Mouse (Mus musculus) forebrain, embryonic 10.5 days (tissue): ENCODE results near the gene Htra2. TPM values are rescaled to one million over a fixed set of nuclear protein-coding genes. Genes with fewer than 3 reads are reported as not detected.

Experiments used
- DNase-seq: peaks from one replicate; pipeline ENCODE4 v3.0.0-alpha.2; 2017; ENCODE audit warnings: low spot score; ENCODE audit errors: extremely low spot score
- H3K27ac ChIP-seq: fragments of 300-500 bp; sonication (generic); 2 replicates; pipeline ENCODE4 v1.5.1; 2016; ENCODE audit warnings: mild to moderate bottlenecking
- H3K27me3 ChIP-seq: fragments of 300-500 bp; sonication (generic); 2 replicates; pipeline ENCODE4 v1.6.1; 2016; ENCODE audit warnings: mild to moderate bottlenecking; ENCODE audit not compliant: poor library complexity, severe bottlenecking
- H3K36me3 ChIP-seq: fragments of 300-500 bp; sonication (generic); replicated peaks from 2 replicates; pipeline ENCODE4 v1.6.1; 2016; ENCODE audit warnings: mild to moderate bottlenecking, moderate library complexity
- H3K4me1 ChIP-seq: fragments of 300-500 bp; sonication (generic); 2 replicates; pipeline ENCODE4 v1.6.1; 2016
- H3K4me3 ChIP-seq: fragments of 300-500 bp; sonication (generic); 2 replicates; pipeline ENCODE4 v1.5.1; 2016; ENCODE audit warnings: mild to moderate bottlenecking, moderate library complexity
- H3K9me3 ChIP-seq: fragments of 300-500 bp; sonication (generic); 2 replicates; pipeline ENCODE4 v1.6.1; 2016; ENCODE audit warnings: mild to moderate bottlenecking, moderate library complexity
- WGBS: fragments of 180-500 bp; shearing (Covaris S2); methylation state at CpG from one replicate; pipeline ENCODE4 v1.1.7; 2016; 5-methylcytosine and 5-hydroxymethylcytosine counted together
- polyA plus RNA-seq: library from polyadenylated mRNA; unstranded; fragments of >200 nt; fragmentation: Nextera tagmentation; extraction: Ambion mirVana; gene quantifications from 2 replicates; pipeline ENCODE4 v1.2.1, GENCODE M21; 2016

The Htra2 gene
- polyA plus RNA-seq, 1 experiment from 2014 or later, result 78.1 TPM

GRCm38 (mm10) chr6:83023008-83023407 lies 32.1 kb downstream of the Htra2 start:
- Histone ChIP-seq H3K4me3 (no peak overlapping the region), H3K9me3 (no peaks in the 10 kb centered on the region), H3K4me1 (peaks cover 6% of the 10 kb centered on the region), H3K27me3 (peaks cover 11% of the 10 kb centered on the region), H3K36me3 (no peaks in the 10 kb centered on the region), H3K27ac (no peak overlapping the region)
- WGBS, result 86% methylated on average over 9 of the region's 9 CpGs
- no peak for DNase-seq

- Histone ChIP-seq H3K4me3 (no peak overlapping the region), H3K27me3 (no peaks in the 10 kb centered on the region; the same call in 1 of the 2 replicates), H3K9me3 (no peaks in the 10 kb centered on the region), H3K4me1 (no peaks in the 10 kb centered on the region), H3K27ac (no peak overlapping the region), H3K36me3 (no peaks in the 10 kb centered on the region)
- no peak for DNase-seq
- 86% methylated on average over 4 of the region's 4 CpGs for WGBS
Observed at GRCm38 (mm10) chr6:83020836-83021593, 34.1 kb downstream of the Htra2 start.

GRCm38 (mm10) chr6:83020121-83020520 lies 35.0 kb downstream of the Htra2 start:
- 88% methylated on average over 6 of the region's 6 CpGs for WGBS

GRCm38 (mm10) chr6:83019044-83019443 lies 36.0 kb downstream of the Htra2 start:
- H3K27me3 ChIP-seq, result no peaks in the 10 kb centered on the region
- no peak overlapping the region for H3K27ac ChIP-seq
- 82% methylated on average over 3 of the region's 3 CpGs for WGBS
- no peaks in the 10 kb centered on the region for H3K36me3 ChIP-seq
- H3K9me3 ChIP-seq, result no peaks in the 10 kb centered on the region
- no peaks in the 10 kb centered on the region for H3K4me1 ChIP-seq
- no peak overlapping the region for H3K4me3 ChIP-seq
- DNase-seq, result no peak

More at GRCm38 (mm10) chr6:83020121-83020520, 35.0 kb downstream of the Htra2 start:
- Histone ChIP-seq H3K27me3 (no peaks in the 10 kb centered on the region), H3K4me3 (no peak overlapping the region), H3K27ac (no peak overlapping the region), H3K4me1 (no peaks in the 10 kb centered on the region), H3K9me3 (no peaks in the 10 kb centered on the region), H3K36me3 (no peaks in the 10 kb centered on the region)
- no peak for DNase-seq

GRCm38 (mm10) chr6:83017190-83017589 lies 37.9 kb downstream of the Htra2 start:
- WGBS, result 83% methylated on average over 3 of the region's 3 CpGs
- Histone ChIP-seq H3K36me3 (no peaks in the 10 kb centered on the region), H3K27ac (no peak overlapping the region), H3K4me3 (no peak overlapping the region), H3K4me1 (peaks cover 12% of the 10 kb centered on the region), H3K27me3 (no peaks in the 10 kb centered on the region), H3K9me3 (no peaks in the 10 kb centered on the region)
- DNase-seq, result no peak

- 84% methylated on average over 2 of the region's 2 CpGs for WGBS
- Histone ChIP-seq H3K9me3 (no peaks in the 10 kb centered on the region), H3K27ac (no peak overlapping the region), H3K36me3 (no peaks in the 10 kb centered on the region), H3K4me3 (no peak overlapping the region), H3K27me3 (no peaks in the 10 kb centered on the region; the same call in 1 of the 2 replicates), H3K4me1 (peaks cover 12% of the 10 kb centered on the region)
- no peak for DNase-seq
Observed at GRCm38 (mm10) chr6:83015749-83016148, 39.3 kb downstream of the Htra2 start.

- H3K9me3 ChIP-seq, result no peaks in the 10 kb centered on the region
- H3K4me3 ChIP-seq, result no peak overlapping the region
- no peaks in the 10 kb centered on the region; the same call in 1 of the 2 replicates for H3K27me3 ChIP-seq
- 77% methylated on average over 12 of the region's 12 CpGs for WGBS
- H3K27ac ChIP-seq, result no peak overlapping the region
- H3K4me1 ChIP-seq, result peaks cover 12% of the 10 kb centered on the region
- no peaks in the 10 kb centered on the region for H3K36me3 ChIP-seq
- DNase-seq, result no peak
Observed at GRCm38 (mm10) chr6:83014482-83015466, 40.3 kb downstream of the Htra2 start.

- H3K4me3 ChIP-seq, result no peak overlapping the region
- WGBS, result 81% methylated on average over 5 of the region's 5 CpGs
- no peak for DNase-seq
Observed at GRCm38 (mm10) chr6:83013444-83013843, 41.6 kb downstream of the Htra2 start.

GRCm38 (mm10) chr6:83011756-83012155 lies 43.3 kb downstream of the Htra2 start:
- Histone ChIP-seq H3K27ac (no peak overlapping the region), H3K27me3 (no peaks in the 10 kb centered on the region; the same call in 1 of the 2 replicates), H3K36me3 (no peaks in the 10 kb centered on the region), H3K9me3 (no peaks in the 10 kb centered on the region), H3K4me1 (peaks cover 12% of the 10 kb centered on the region), H3K4me3 (no peak overlapping the region)
- DNase-seq, result no peak
- WGBS, result 81% methylated on average over 6 of the region's 6 CpGs

More at GRCm38 (mm10) chr6:83013444-83013843, 41.6 kb downstream of the Htra2 start:
- peaks cover 12% of the 10 kb centered on the region for H3K4me1 ChIP-seq
- no peaks in the 10 kb centered on the region for H3K36me3 ChIP-seq
- no peaks in the 10 kb centered on the region; the same call in 1 of the 2 replicates for H3K27me3 ChIP-seq
- no peak overlapping the region for H3K27ac ChIP-seq
- no peaks in the 10 kb centered on the region for H3K9me3 ChIP-seq

GRCm38 (mm10) chr6:83011255-83011654 lies 43.8 kb downstream of the Htra2 start:
- H3K27me3 ChIP-seq, result no peaks in the 10 kb centered on the region; the same call in 1 of the 2 replicates
- H3K4me1 ChIP-seq, result peaks cover 12% of the 10 kb centered on the region
- H3K4me3 ChIP-seq, result no peak overlapping the region
- no peaks in the 10 kb centered on the region for H3K9me3 ChIP-seq
- H3K36me3 ChIP-seq, result no peaks in the 10 kb centered on the region
- WGBS, result 87% methylated on average over 7 of the region's 7 CpGs
- DNase-seq, result no peak
- H3K27ac ChIP-seq, result no peak overlapping the region

GRCm38 (mm10) chr6:83010010-83010409 lies 45.1 kb downstream of the Htra2 start:
- Histone ChIP-seq H3K36me3 (no peaks in the 10 kb centered on the region), H3K27me3 (no peaks in the 10 kb centered on the region; the same call in 1 of the 2 replicates), H3K4me3 (no peak overlapping the region), H3K27ac (no peak overlapping the region), H3K9me3 (no peaks in the 10 kb centered on the region), H3K4me1 (peaks cover 14% of the 10 kb centered on the region)
- no peak for DNase-seq
- WGBS, result 75% methylated on average over 7 of the region's 7 CpGs

GRCm38 (mm10) chr6:83008659-83009058 lies 46.4 kb downstream of the Htra2 start:
- H3K36me3 ChIP-seq, result no peaks in the 10 kb centered on the region
- no peak overlapping the region for H3K4me3 ChIP-seq
- WGBS, result 68% methylated on average over 3 of the region's 3 CpGs
- H3K4me1 ChIP-seq, result peaks cover 17% of the 10 kb centered on the region
- H3K27ac ChIP-seq, result no peak overlapping the region
- no peaks in the 10 kb centered on the region for H3K9me3 ChIP-seq
- no peak for DNase-seq
- no peaks in the 10 kb centered on the region; the same call in 1 of the 2 replicates for H3K27me3 ChIP-seq
